Mouse (Mus musculus): ENCODE data around the gene Fam76b. TPM values are rescaled to one million over a fixed set of nuclear protein-coding genes. Genes with fewer than 3 reads are reported as not detected.

The Fam76b gene
- polyA plus RNA-seq, 1 experiment from 2014 or later: 20.3 TPM

DNA sequence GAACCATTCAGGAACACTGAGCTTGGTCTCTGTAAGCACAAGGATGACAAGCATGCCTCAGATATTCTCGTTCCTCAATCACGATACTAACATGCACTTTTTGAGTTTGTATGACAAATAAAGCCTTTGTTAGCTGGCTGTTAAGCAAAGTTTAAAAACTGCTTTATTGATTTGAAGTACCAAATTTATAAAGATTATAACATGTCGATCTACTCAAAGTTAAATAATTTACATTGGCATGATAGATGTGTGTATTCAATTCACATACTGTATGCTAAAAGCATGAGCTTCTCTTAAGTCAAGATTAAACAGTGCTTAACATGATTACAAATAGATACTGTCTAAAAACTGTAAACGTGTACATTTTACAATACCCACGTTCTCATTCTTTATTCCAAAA, 19.9 kb upstream of the Fam76b start:
- ATAC-seq (replicated peaks; ENCODE audit: low FRiP score, low read depth) (no peak), DNase-seq (ENCODE audit: low spot score) (no peak)

DNA sequence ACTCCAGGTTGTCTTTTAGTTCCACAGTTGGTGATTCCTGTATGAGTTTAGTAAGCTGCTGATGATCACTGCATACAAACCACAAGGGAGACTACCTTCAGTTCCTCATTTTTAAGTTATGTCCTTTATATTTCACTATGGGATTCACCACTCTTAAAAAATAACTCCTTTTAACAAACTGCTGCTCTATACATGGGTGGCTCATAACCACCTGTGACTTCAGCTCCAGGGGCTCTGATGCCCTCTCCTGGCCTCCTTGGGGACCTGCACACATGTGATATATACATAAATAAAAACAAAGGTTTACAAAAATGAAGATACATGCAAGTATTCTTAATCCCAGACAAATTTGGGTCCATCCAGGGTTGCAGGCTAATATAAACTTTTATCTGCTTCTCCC, 17.6 kb upstream of the Fam76b start:
- Histone ChIP-seq H3K4me2 (ENCODE audit: low read length) (no peak overlapping the region), H3K4me3 (replicated peaks; ENCODE audit: low read depth, low read length) (no peak overlapping the region), H3K27me3 (ENCODE audit: insufficient read depth, low read length) (no peaks in the 10 kb centered on the region), H3K9ac (ENCODE audit: low read depth, low read length) (no peak overlapping the region), H3K36me3 (ENCODE audit: insufficient read depth, low read length) (peaks cover 52% of the 10 kb centered on the region), H3K27ac (no peak overlapping the region), H3K9me3 (replicated peaks; ENCODE audit: low read length) (no peaks in the 10 kb centered on the region), H3K4me1 (replicated peaks; ENCODE audit: insufficient read depth, low read length) (no peaks in the 10 kb centered on the region)
- DNase-seq (ENCODE audit: low spot score): peak; percentile 19
- TF ChIP-seq CTCF (IDR thresholded peaks at IDR 0.05; ENCODE audit: low read depth): peak; percentile 58
- no peak for ATAC-seq (replicated peaks; ENCODE audit: low FRiP score, low read depth)

More for the DNA sequence above, 19.9 kb upstream of the Fam76b start:
- Histone ChIP-seq H3K4me2 (ENCODE audit: low read length) (no peak overlapping the region), H3K36me3 (ENCODE audit: insufficient read depth, low read length) (peaks cover 55% of the 10 kb centered on the region), H3K4me3 (replicated peaks; ENCODE audit: low read depth, low read length) (no peak overlapping the region), H3K27ac (no peak overlapping the region), H3K9ac (ENCODE audit: low read depth, low read length) (no peak overlapping the region), H3K27me3 (ENCODE audit: insufficient read depth, low read length) (no peaks in the 10 kb centered on the region), H3K4me1 (replicated peaks; ENCODE audit: insufficient read depth, low read length) (no peaks in the 10 kb centered on the region), H3K9me3 (replicated peaks; ENCODE audit: low read length) (no peaks in the 10 kb centered on the region)
- 90% methylated on average over 5 of the region's 5 CpGs for WGBS
- no peak for TF ChIP-seq CTCF (IDR thresholded peaks at IDR 0.05; ENCODE audit: low read depth)

DNA sequence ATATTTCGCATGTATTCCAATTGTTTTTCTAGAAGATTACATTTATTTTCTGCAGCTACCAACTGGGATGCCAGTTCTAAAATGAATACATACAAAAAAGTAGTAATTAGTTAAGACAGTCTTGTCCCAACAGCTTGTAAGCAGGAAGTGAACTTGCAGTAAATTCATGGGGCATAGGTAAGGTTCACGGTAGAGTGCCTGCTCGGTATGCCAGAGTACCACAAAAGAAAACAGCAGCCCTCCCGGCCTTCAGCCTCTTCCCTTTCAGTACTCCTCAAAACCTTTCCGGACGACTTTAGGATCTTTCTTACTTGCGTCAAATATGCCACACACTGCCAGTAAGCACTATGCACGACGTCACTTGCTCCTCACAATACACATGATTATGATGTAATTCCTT, 9.1 kb upstream of the Fam76b start:
- H3K27ac ChIP-seq: no peak overlapping the region
- TF ChIP-seq CTCF (IDR thresholded peaks at IDR 0.05; ENCODE audit: low read depth): no peak
- ATAC-seq (replicated peaks; ENCODE audit: low FRiP score, low read depth) (peak; percentile 29; the same call in 1 of the 2 replicates), DNase-seq (ENCODE audit: low spot score) (peak; percentile 32)
- H3K4me3 ChIP-seq (replicated peaks; ENCODE audit: low read depth, low read length): no peak overlapping the region
- H3K36me3 ChIP-seq (ENCODE audit: insufficient read depth, low read length): peaks cover 44% of the 10 kb centered on the region
- WGBS: 60% methylated on average over 9 of the region's 9 CpGs
- H3K4me1 ChIP-seq (replicated peaks; ENCODE audit: insufficient read depth, low read length): no peaks in the 10 kb centered on the region
- H3K9me3 ChIP-seq (replicated peaks; ENCODE audit: low read length): no peaks in the 10 kb centered on the region
- no peak overlapping the region for H3K4me2 ChIP-seq (ENCODE audit: low read length)
- H3K27me3 ChIP-seq (ENCODE audit: insufficient read depth, low read length): no peaks in the 10 kb centered on the region
- H3K9ac ChIP-seq (ENCODE audit: low read depth, low read length): no peak overlapping the region

DNA sequence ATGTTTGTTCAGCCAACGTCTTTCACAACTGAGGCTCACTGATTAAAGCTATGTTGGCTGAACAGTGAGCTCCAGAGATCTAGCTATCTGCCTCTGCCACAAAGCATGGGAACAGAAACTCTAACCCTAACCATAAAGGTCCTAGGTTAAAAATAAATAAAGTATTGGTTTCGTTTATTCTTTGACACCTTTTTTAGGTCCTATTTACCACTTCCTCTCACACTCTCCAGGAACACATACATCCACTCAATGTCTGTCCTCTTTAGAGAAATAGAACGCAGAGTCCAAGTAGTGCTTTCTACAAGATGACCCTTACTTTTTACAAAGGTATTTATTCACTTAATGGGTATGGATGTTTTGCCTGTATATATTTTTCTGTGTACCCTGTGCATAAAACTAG, 6.7 kb upstream of the Fam76b start:
- H3K36me3 ChIP-seq (ENCODE audit: insufficient read depth, low read length): peaks cover 38% of the 10 kb centered on the region
- ATAC-seq (replicated peaks; ENCODE audit: low FRiP score, low read depth): no peak
- H3K4me3 ChIP-seq (replicated peaks; ENCODE audit: low read depth, low read length): no peak overlapping the region
- no peak overlapping the region for H3K4me2 ChIP-seq (ENCODE audit: low read length)
- TF ChIP-seq CTCF (IDR thresholded peaks at IDR 0.05; ENCODE audit: low read depth): no peak
- DNase-seq (ENCODE audit: low spot score): no peak
- no peaks in the 10 kb centered on the region for H3K27me3 ChIP-seq (ENCODE audit: insufficient read depth, low read length)
- H3K9me3 ChIP-seq (replicated peaks; ENCODE audit: low read length): no peaks in the 10 kb centered on the region
- 91% methylated on average over 3 of the region's 3 CpGs for WGBS
- no peak overlapping the region for H3K9ac ChIP-seq (ENCODE audit: low read depth, low read length)
- peaks cover 4% of the 10 kb centered on the region for H3K4me1 ChIP-seq (replicated peaks; ENCODE audit: insufficient read depth, low read length)
- no peak overlapping the region for H3K27ac ChIP-seq

DNA sequence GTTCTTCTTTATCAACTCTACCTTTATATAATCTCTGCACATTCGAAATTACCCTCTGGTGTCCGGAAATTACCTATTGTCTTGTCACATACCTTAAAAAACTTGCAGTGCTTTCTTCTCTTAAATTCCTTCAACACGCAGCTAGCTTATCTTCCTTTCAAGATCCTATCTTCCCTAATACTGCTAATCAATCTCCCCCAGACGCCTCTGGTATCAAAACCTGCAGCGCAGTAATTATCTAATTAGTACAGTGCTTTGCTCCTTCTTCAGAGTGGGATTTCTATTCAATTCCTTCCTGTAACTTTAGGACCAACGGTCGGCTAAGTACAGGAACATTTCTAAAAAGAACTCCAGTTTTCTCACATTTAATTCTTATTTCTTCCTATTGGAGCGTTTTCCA, 1.6 kb upstream of the Fam76b start:
- DNase-seq (ENCODE audit: low spot score) (no peak), ATAC-seq (replicated peaks; ENCODE audit: low FRiP score, low read depth) (no peak)
- Histone ChIP-seq H3K36me3 (ENCODE audit: insufficient read depth, low read length) (peaks cover 10% of the 10 kb centered on the region), H3K9ac (ENCODE audit: low read depth, low read length) (peak overlapping the region; percentile 88), H3K27ac (peak overlapping the region; percentile 99), H3K4me3 (replicated peaks; ENCODE audit: low read depth, low read length) (peak overlapping the region; percentile 80), H3K27me3 (ENCODE audit: insufficient read depth, low read length) (no peaks in the 10 kb centered on the region), H3K4me1 (replicated peaks; ENCODE audit: insufficient read depth, low read length) (peaks cover 8% of the 10 kb centered on the region), H3K4me2 (ENCODE audit: low read length) (peak overlapping the region; percentile 74), H3K9me3 (replicated peaks; ENCODE audit: low read length) (no peaks in the 10 kb centered on the region)
- 7% methylated on average over 8 of the region's 8 CpGs for WGBS
- no peak for TF ChIP-seq CTCF (IDR thresholded peaks at IDR 0.05; ENCODE audit: low read depth)

DNA sequence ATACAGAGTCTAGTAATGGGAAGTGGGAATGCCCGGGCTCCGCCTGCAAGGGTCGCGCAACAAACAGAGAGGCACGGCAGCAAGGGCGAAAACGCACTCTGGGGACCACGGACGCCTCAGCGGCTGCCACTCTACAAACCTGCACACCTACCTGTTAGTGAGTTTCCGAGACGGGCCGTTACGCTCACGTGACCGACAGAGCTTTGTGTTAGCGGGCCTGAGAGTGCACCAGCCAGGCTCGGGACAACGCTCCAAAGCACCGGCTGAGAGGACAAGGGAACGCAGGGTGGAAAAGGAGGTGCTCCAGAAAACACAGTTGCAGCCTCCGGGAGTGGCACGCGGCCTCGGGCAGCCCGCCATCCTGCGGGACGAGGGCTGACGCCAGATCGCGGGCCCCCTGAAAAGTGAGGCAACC, 1.1 kb upstream of the Fam76b start:
- Histone ChIP-seq H3K4me1 (replicated peaks; ENCODE audit: insufficient read depth, low read length) (peaks cover 8% of the 10 kb centered on the region), H3K36me3 (ENCODE audit: insufficient read depth, low read length) (peaks cover 10% of the 10 kb centered on the region), H3K9me3 (replicated peaks; ENCODE audit: low read length) (no peaks in the 10 kb centered on the region), H3K27ac (peak overlapping the region; percentile 99), H3K4me2 (ENCODE audit: low read length) (peak overlapping the region; percentile 74), H3K4me3 (replicated peaks; ENCODE audit: low read depth, low read length) (peak overlapping the region; percentile 80), H3K9ac (ENCODE audit: low read depth, low read length) (peak overlapping the region; percentile 88), H3K27me3 (ENCODE audit: insufficient read depth, low read length) (no peaks in the 10 kb centered on the region)
- ATAC-seq (replicated peaks; ENCODE audit: low FRiP score, low read depth): peak; percentile 23
- TF ChIP-seq CTCF (IDR thresholded peaks at IDR 0.05; ENCODE audit: low read depth): no peak
- WGBS: under 1% methylated on average over 31 of the region's 31 CpGs
- peak; percentile 70 for DNase-seq (ENCODE audit: low spot score)

DNA sequence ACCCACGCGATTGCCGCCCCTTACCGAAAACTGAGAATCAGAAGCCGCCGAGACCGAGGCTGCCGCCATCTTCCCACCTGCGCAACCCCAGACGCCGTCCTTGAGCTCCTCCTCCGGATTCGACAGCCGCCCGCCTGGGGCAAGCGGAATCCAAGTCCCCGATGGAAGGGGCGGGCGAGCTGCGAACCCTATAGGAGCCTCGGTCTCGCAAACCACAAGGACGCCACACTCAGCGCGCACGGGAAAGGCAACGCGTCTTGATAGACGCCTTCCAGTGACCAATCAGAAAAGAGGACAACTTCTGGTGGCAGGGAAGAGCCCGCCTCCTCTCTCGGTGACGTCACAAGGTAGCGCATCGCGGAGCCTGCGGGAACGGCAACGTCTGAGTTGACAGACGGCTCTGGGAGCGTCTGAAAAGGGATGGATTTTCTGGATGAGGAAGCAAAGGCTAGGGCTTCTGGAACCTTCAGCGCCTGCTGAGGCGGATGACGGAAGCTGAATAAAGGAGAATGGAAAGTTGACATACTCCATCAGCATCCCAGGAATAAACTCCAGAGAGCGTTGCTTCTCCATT, 597 bp upstream of the Fam76b start, which contains the start of gene Cep57:
Gene Cep57 (minus strand): TSS at position 276 of the 574 bp plus-strand sequence.
- peaks cover 15% of the 10 kb centered on the region for H3K36me3 ChIP-seq (ENCODE audit: insufficient read depth, low read length)
- H3K4me1 ChIP-seq (replicated peaks; ENCODE audit: insufficient read depth, low read length): peaks cover 8% of the 10 kb centered on the region
- H3K4me3 ChIP-seq (replicated peaks; ENCODE audit: low read depth, low read length): peak within 1 kb of the TSS; percentile 80
- no peak; the same call in 1 of the 2 replicates for TF ChIP-seq CTCF (IDR thresholded peaks at IDR 0.05; ENCODE audit: low read depth)
- WGBS: under 1% methylated on average over 44 of the region's 44 CpGs
- ATAC-seq (replicated peaks; ENCODE audit: low FRiP score, low read depth) (peak; percentile 89), DNase-seq (ENCODE audit: low spot score) (peak; percentile 99)
- H3K9ac ChIP-seq (ENCODE audit: low read depth, low read length): peak within 1 kb of the TSS; percentile 97
- H3K27ac ChIP-seq: peak within 1 kb of the TSS; percentile 99
- no peaks in the 10 kb centered on the region for H3K27me3 ChIP-seq (ENCODE audit: insufficient read depth, low read length)
- H3K4me2 ChIP-seq (ENCODE audit: low read length): peak within 1 kb of the TSS; percentile 79
- no peaks in the 10 kb centered on the region for H3K9me3 ChIP-seq (replicated peaks; ENCODE audit: low read length)
